Mouse (Mus musculus): ENCODE measurements at regions not wholly inside any gene's neighbourhood (a gene's known extent, or its start where the extent isn't known, plus 50 kb on each side); places are given as distances from the start of the nearest gene placed in this dataset.
A peak's percentile ranks its signal among the peaks of the same experiment; 100 is the strongest.

GRCm38 (mm10) chr7:111243831-111244230 is 161.0 kb upstream of the Eif4g2 start:
- Histone ChIP-seq H3K4me1 (replicated peaks; ENCODE audit: low read depth, low read length) (no peaks in the 10 kb centered on the region), H3K4me3 (replicated peaks; ENCODE audit: low read length) (no peak overlapping the region), H3K36me3 (ENCODE audit: insufficient read depth, low read length) (no peaks in the 10 kb centered on the region), H3K9me3 (ENCODE audit: low read length) (peaks cover 10% of the 10 kb centered on the region), H3K27me3 (ENCODE audit: insufficient read depth, low read length) (no peaks in the 10 kb centered on the region)
- TF ChIP-seq POU5F1 (IDR thresholded peaks at IDR 0.05; ENCODE audit: borderline replicate concordance, low read length) (no peak), CTCF (conservative IDR thresholded peaks at IDR 0.05; ENCODE audit: low read length) (no peak), NANOG (IDR thresholded peaks at IDR 0.05; ENCODE audit: borderline replicate concordance, low read length) (no peak)

GRCm38 (mm10) chr7:111242646-111243045 is 159.8 kb upstream of the Eif4g2 start:
- no peaks in the 10 kb centered on the region for H3K4me1 ChIP-seq (replicated peaks; ENCODE audit: low read depth, low read length)
- no peaks in the 10 kb centered on the region for H3K36me3 ChIP-seq (ENCODE audit: insufficient read depth, low read length)
- H3K4me3 ChIP-seq (replicated peaks; ENCODE audit: low read length) = no peak overlapping the region
- TF ChIP-seq CTCF (conservative IDR thresholded peaks at IDR 0.05; ENCODE audit: low read length) (no peak), NANOG (IDR thresholded peaks at IDR 0.05; ENCODE audit: borderline replicate concordance, low read length) (no peak), POU5F1 (IDR thresholded peaks at IDR 0.05; ENCODE audit: borderline replicate concordance, low read length) (no peak)
- no peaks in the 10 kb centered on the region for H3K27me3 ChIP-seq (ENCODE audit: insufficient read depth, low read length)
- peaks cover 10% of the 10 kb centered on the region for H3K9me3 ChIP-seq (ENCODE audit: low read length)

- no peaks in the 10 kb centered on the region for H3K4me1 ChIP-seq (replicated peaks; ENCODE audit: low read depth, low read length)
- H3K36me3 ChIP-seq (ENCODE audit: insufficient read depth, low read length) = no peaks in the 10 kb centered on the region
- H3K9me3 ChIP-seq (ENCODE audit: low read length) = peaks cover 10% of the 10 kb centered on the region
- H3K4me3 ChIP-seq (replicated peaks; ENCODE audit: low read length) = no peak overlapping the region
- TF ChIP-seq CTCF (conservative IDR thresholded peaks at IDR 0.05; ENCODE audit: low read length) (peak; percentile 27; the same call in 1 of the 2 replicates), NANOG (IDR thresholded peaks at IDR 0.05; ENCODE audit: borderline replicate concordance, low read length) (no peak)
- H3K27me3 ChIP-seq (ENCODE audit: insufficient read depth, low read length) = no peaks in the 10 kb centered on the region
These were observed 158.7 kb upstream of the Eif4g2 start for GRCm38 (mm10) chr7:111241538-111241937.

- H3K4me3 ChIP-seq (replicated peaks; ENCODE audit: low read length) = no peak overlapping the region
- no peaks in the 10 kb centered on the region for H3K27me3 ChIP-seq (ENCODE audit: insufficient read depth, low read length)
- H3K36me3 ChIP-seq (ENCODE audit: insufficient read depth, low read length) = no peaks in the 10 kb centered on the region
- peaks cover 14% of the 10 kb centered on the region for H3K9me3 ChIP-seq (ENCODE audit: low read length)
- no peaks in the 10 kb centered on the region for H3K4me1 ChIP-seq (replicated peaks; ENCODE audit: low read depth, low read length)
- TF ChIP-seq POU5F1 (IDR thresholded peaks at IDR 0.05; ENCODE audit: borderline replicate concordance, low read length) (no peak), CTCF (conservative IDR thresholded peaks at IDR 0.05; ENCODE audit: low read length) (no peak), NANOG (IDR thresholded peaks at IDR 0.05; ENCODE audit: borderline replicate concordance, low read length) (no peak)
These were observed 157.5 kb upstream of the Eif4g2 start for GRCm38 (mm10) chr7:111240234-111240826.

- no peaks in the 10 kb centered on the region for H3K4me1 ChIP-seq (replicated peaks; ENCODE audit: low read depth, low read length)
- no peaks in the 10 kb centered on the region for H3K36me3 ChIP-seq (ENCODE audit: insufficient read depth, low read length)
- H3K27me3 ChIP-seq (ENCODE audit: insufficient read depth, low read length) = no peaks in the 10 kb centered on the region
- no peak for TF ChIP-seq CTCF (conservative IDR thresholded peaks at IDR 0.05; ENCODE audit: low read length)
- TF ChIP-seq NANOG (IDR thresholded peaks at IDR 0.05; ENCODE audit: borderline replicate concordance, low read length) = no peak
- TF ChIP-seq POU5F1 (IDR thresholded peaks at IDR 0.05; ENCODE audit: borderline replicate concordance, low read length) = no peak
- H3K9me3 ChIP-seq (ENCODE audit: low read length) = peaks cover 14% of the 10 kb centered on the region
- no peak overlapping the region for H3K4me3 ChIP-seq (replicated peaks; ENCODE audit: low read length)
These were observed 155.0 kb upstream of the Eif4g2 start for GRCm38 (mm10) chr7:111237819-111238218.

GRCm38 (mm10) chr7:111230630-111231029 is 147.8 kb upstream of the Eif4g2 start:
- Histone ChIP-seq H3K27me3 (ENCODE audit: insufficient read depth, low read length) (no peaks in the 10 kb centered on the region), H3K36me3 (ENCODE audit: insufficient read depth, low read length) (no peaks in the 10 kb centered on the region), H3K9me3 (ENCODE audit: low read length) (0 out of 2 replicates have a peak, but pooled peaks cover 2% of the 10 kb centered on the region), H3K4me3 (replicated peaks; ENCODE audit: low read length) (no peak overlapping the region), H3K4me1 (replicated peaks; ENCODE audit: low read depth, low read length) (no peaks in the 10 kb centered on the region)
- no peak for TF ChIP-seq POU5F1 (IDR thresholded peaks at IDR 0.05; ENCODE audit: borderline replicate concordance, low read length)

- Histone ChIP-seq H3K9me3 (ENCODE audit: low read length) (0 out of 2 replicates have a peak, but pooled peaks cover 2% of the 10 kb centered on the region), H3K4me3 (replicated peaks; ENCODE audit: low read length) (no peak overlapping the region), H3K4me1 (replicated peaks; ENCODE audit: low read depth, low read length) (no peaks in the 10 kb centered on the region), H3K27me3 (ENCODE audit: insufficient read depth, low read length) (no peaks in the 10 kb centered on the region), H3K36me3 (ENCODE audit: insufficient read depth, low read length) (no peaks in the 10 kb centered on the region)
- TF ChIP-seq POU5F1 (IDR thresholded peaks at IDR 0.05; ENCODE audit: borderline replicate concordance, low read length) = no peak
- TF ChIP-seq CTCF (conservative IDR thresholded peaks at IDR 0.05; ENCODE audit: low read length) = no peak
- TF ChIP-seq NANOG (IDR thresholded peaks at IDR 0.05; ENCODE audit: borderline replicate concordance, low read length) = no peak
These were observed 144.3 kb upstream of the Eif4g2 start for GRCm38 (mm10) chr7:111227082-111227481.

- no peak for TF ChIP-seq POU5F1 (IDR thresholded peaks at IDR 0.05; ENCODE audit: borderline replicate concordance, low read length)
- no peak for TF ChIP-seq NANOG (IDR thresholded peaks at IDR 0.05; ENCODE audit: borderline replicate concordance, low read length)
- no peak for TF ChIP-seq CTCF (conservative IDR thresholded peaks at IDR 0.05; ENCODE audit: low read length)
- H3K4me3 ChIP-seq (replicated peaks; ENCODE audit: low read length) = no peak overlapping the region
These were observed 143.3 kb upstream of the Eif4g2 start for GRCm38 (mm10) chr7:111226026-111226656.

More at GRCm38 (mm10) chr7:111226026-111226656, 143.3 kb upstream of the Eif4g2 start:
- Histone ChIP-seq H3K27me3 (ENCODE audit: insufficient read depth, low read length) (no peaks in the 10 kb centered on the region), H3K4me1 (replicated peaks; ENCODE audit: low read depth, low read length) (no peaks in the 10 kb centered on the region), H3K36me3 (ENCODE audit: insufficient read depth, low read length) (no peaks in the 10 kb centered on the region), H3K9me3 (ENCODE audit: low read length) (0 out of 2 replicates have a peak, but pooled peaks cover 2% of the 10 kb centered on the region)

Measured in E14TG2a.4 (cell line).